ENCODE assay signal across 16 mouse cellular contexts in genomic region chr9:117692486-117692885, GRCm38 (mm10).
DNase-seq lines count a peak whose midpoint lies in the region; ATAC-seq lines count a peak whose summit lies in the region.
"Had no signal": no experiment of that assay in that cellular context is flagged by ENCODE, and none has a peak within 500 bp of the region (broad histone marks: within the 10 kb centered on the region; RNA-seq: fewer than 3 reads in every experiment).

No protein-coding gene starts in this region.

- no peak for ATAC-seq in activated CD4-positive, CD25-positive, alpha-beta regulatory T cell, adult 4 months
- no peak for ATAC-seq in inflammation-experienced regulatory T-cells, adult 6 months
- ATAC-seq: forebrain, embryonic 14.5 days; midbrain, embryonic 16.5 days had no signal

- peak; percentile 14 for DNase-seq in adrenal gland, postnatal 25 days
- DNase-seq in adrenal gland, adult 18-20 months (ENCODE audit: low spot score in 2 of 2), result no peak
- peak; percentile 18 for DNase-seq in urinary bladder, postnatal 14 days (ENCODE audit: low spot score)
- DNase-seq in urinary bladder, postnatal 36 days (ENCODE audit: low spot score in 2 of 2), result no peak
- DNase-seq in brain, adult 2 months (ENCODE audit: low read depth, low spot score), result peak; percentile 44
- DNase-seq: cerebellum, postnatal 14 days; heart, postnatal 10 days; kidney, adult 8-10 months; kidney, postnatal 14 days; layer of hippocampus, postnatal 36 days; right cerebral cortex, postnatal 25 days; thymus, postnatal 36 days had no signal

Comparison
In these comparisons a context has a peak if more than half of its experiments do, and no peak if none do; other contexts are left out.
1. DNase-seq: peak in adrenal gland, postnatal 25 days (single experiment), urinary bladder, postnatal 14 days (single experiment) and brain, adult 2 months (single experiment); none in adrenal gland, adult 18-20 months (0 of 2) and urinary bladder, postnatal 36 days (0 of 2).